Mouse (Mus musculus): ENCODE measurements at regions not wholly inside any gene's neighbourhood (a gene's known extent, or its start where the extent isn't known, plus 50 kb on each side); places are given as distances from the start of the nearest gene placed in this dataset.

GRCm38 (mm10) chr8:15271793-15272587 lies 226.1 kb upstream of the BB014433 start:
- ATAC-seq (ENCODE audit: low read depth) (peak; percentile 15; the same call in 1 of the 2 replicates), DNase-seq (ENCODE audit: low spot score) (peak; percentile 23)

GRCm38 (mm10) chr8:15270290-15270689 lies 224.4 kb upstream of the BB014433 start:
- ATAC-seq (ENCODE audit: low read depth), result no peak
- no peak overlapping the region for H3K4me3 ChIP-seq (ENCODE audit: low read depth, low read length)
- no peak overlapping the region for H3K4me2 ChIP-seq (ENCODE audit: low read depth, low read length)
- no peaks in the 10 kb centered on the region for H3K36me3 ChIP-seq (ENCODE audit: control insufficient read depth, insufficient read depth, low read length)
- WGBS, result 8% methylated on average over 5 of the region's 5 CpGs
- H3K9me3 ChIP-seq (ENCODE audit: control insufficient read depth, low read length), result peaks cover under 1% of the 10 kb centered on the region; the same call in 1 of the 2 replicates
- DNase-seq (ENCODE audit: low spot score), result peak; percentile 79
- no peak overlapping the region for H3K9ac ChIP-seq (ENCODE audit: low read depth, low read length)
- H3K27ac ChIP-seq (replicated peaks; ENCODE audit: low read depth, low read length), result no peak overlapping the region
- H3K27me3 ChIP-seq (replicated peaks; ENCODE audit: control insufficient read depth, insufficient read depth, low read length), result peaks cover 3% of the 10 kb centered on the region; the same call in 1 of the 2 replicates
- H3K4me1 ChIP-seq (ENCODE audit: control insufficient read depth, insufficient read depth, low read length), result no peaks in the 10 kb centered on the region

More at GRCm38 (mm10) chr8:15271793-15272587, 226.1 kb upstream of the BB014433 start:
- no peak overlapping the region for H3K9ac ChIP-seq (ENCODE audit: low read depth, low read length)
- no peaks in the 10 kb centered on the region for H3K4me1 ChIP-seq (ENCODE audit: control insufficient read depth, insufficient read depth, low read length)
- H3K4me2 ChIP-seq (ENCODE audit: low read depth, low read length), result no peak overlapping the region
- peaks cover 3% of the 10 kb centered on the region; the same call in 1 of the 2 replicates for H3K27me3 ChIP-seq (replicated peaks; ENCODE audit: control insufficient read depth, insufficient read depth, low read length)
- WGBS, result 32% methylated on average over 17 of the region's 17 CpGs
- H3K4me3 ChIP-seq (ENCODE audit: low read depth, low read length), result no peak overlapping the region
- H3K27ac ChIP-seq (replicated peaks; ENCODE audit: low read depth, low read length), result no peak overlapping the region
- no peaks in the 10 kb centered on the region for H3K36me3 ChIP-seq (ENCODE audit: control insufficient read depth, insufficient read depth, low read length)
- no peaks in the 10 kb centered on the region for H3K9me3 ChIP-seq (ENCODE audit: control insufficient read depth, low read length)

GRCm38 (mm10) chr8:15244770-15245485 lies 199.1 kb upstream of the BB014433 start:
- Histone ChIP-seq H3K36me3 (ENCODE audit: control insufficient read depth, insufficient read depth, low read length) (no peaks in the 10 kb centered on the region), H3K4me1 (ENCODE audit: control insufficient read depth, insufficient read depth, low read length) (no peaks in the 10 kb centered on the region), H3K4me3 (ENCODE audit: low read depth, low read length) (no peak overlapping the region), H3K9ac (ENCODE audit: low read depth, low read length) (no peak overlapping the region), H3K4me2 (ENCODE audit: low read depth, low read length) (no peak overlapping the region), H3K27me3 (replicated peaks; ENCODE audit: control insufficient read depth, insufficient read depth, low read length) (no peaks in the 10 kb centered on the region), H3K27ac (replicated peaks; ENCODE audit: low read depth, low read length) (no peak overlapping the region), H3K9me3 (ENCODE audit: control insufficient read depth, low read length) (no peaks in the 10 kb centered on the region)
- ATAC-seq (ENCODE audit: low read depth) (no peak), DNase-seq (ENCODE audit: low spot score) (no peak)
- 93% methylated on average over 12 of the region's 12 CpGs for WGBS

GRCm38 (mm10) chr8:15235410-15235809 lies 189.5 kb upstream of the BB014433 start:
- Histone ChIP-seq H3K9me3 (ENCODE audit: control insufficient read depth, low read length) (no peaks in the 10 kb centered on the region), H3K27me3 (replicated peaks; ENCODE audit: control insufficient read depth, insufficient read depth, low read length) (no peaks in the 10 kb centered on the region), H3K4me3 (ENCODE audit: low read depth, low read length) (no peak overlapping the region), H3K27ac (replicated peaks; ENCODE audit: low read depth, low read length) (no peak overlapping the region), H3K36me3 (ENCODE audit: control insufficient read depth, insufficient read depth, low read length) (no peaks in the 10 kb centered on the region), H3K9ac (ENCODE audit: low read depth, low read length) (no peak overlapping the region), H3K4me2 (ENCODE audit: low read depth, low read length) (no peak overlapping the region), H3K4me1 (ENCODE audit: control insufficient read depth, insufficient read depth, low read length) (no peaks in the 10 kb centered on the region)
- DNase-seq (ENCODE audit: low spot score) (no peak), ATAC-seq (ENCODE audit: low read depth) (no peak)
- 87% methylated on average over 3 of the region's 3 CpGs for WGBS

- 58% methylated on average over 8 of the region's 8 CpGs for WGBS
- ATAC-seq (ENCODE audit: low read depth), result no peak
These were observed 187.4 kb upstream of the BB014433 start for GRCm38 (mm10) chr8:15233241-15233640.

GRCm38 (mm10) chr8:15230217-15230616 lies 184.3 kb upstream of the BB014433 start:
- no peak for ATAC-seq (ENCODE audit: low read depth)
- DNase-seq (ENCODE audit: low spot score), result no peak
- Histone ChIP-seq H3K4me1 (ENCODE audit: control insufficient read depth, insufficient read depth, low read length) (no peaks in the 10 kb centered on the region), H3K9ac (ENCODE audit: low read depth, low read length) (no peak overlapping the region), H3K9me3 (ENCODE audit: control insufficient read depth, low read length) (no peaks in the 10 kb centered on the region), H3K27me3 (replicated peaks; ENCODE audit: control insufficient read depth, insufficient read depth, low read length) (no peaks in the 10 kb centered on the region), H3K4me3 (ENCODE audit: low read depth, low read length) (no peak overlapping the region), H3K36me3 (ENCODE audit: control insufficient read depth, insufficient read depth, low read length) (no peaks in the 10 kb centered on the region), H3K4me2 (ENCODE audit: low read depth, low read length) (no peak overlapping the region), H3K27ac (replicated peaks; ENCODE audit: low read depth, low read length) (no peak overlapping the region)
- 69% methylated on average over 2 of the region's 2 CpGs for WGBS

More at GRCm38 (mm10) chr8:15233241-15233640, 187.4 kb upstream of the BB014433 start:
- Histone ChIP-seq H3K4me2 (ENCODE audit: low read depth, low read length) (no peak overlapping the region), H3K4me3 (ENCODE audit: low read depth, low read length) (no peak overlapping the region), H3K27me3 (replicated peaks; ENCODE audit: control insufficient read depth, insufficient read depth, low read length) (no peaks in the 10 kb centered on the region), H3K9me3 (ENCODE audit: control insufficient read depth, low read length) (no peaks in the 10 kb centered on the region), H3K36me3 (ENCODE audit: control insufficient read depth, insufficient read depth, low read length) (no peaks in the 10 kb centered on the region), H3K9ac (ENCODE audit: low read depth, low read length) (no peak overlapping the region), H3K27ac (replicated peaks; ENCODE audit: low read depth, low read length) (no peak overlapping the region), H3K4me1 (ENCODE audit: control insufficient read depth, insufficient read depth, low read length) (no peaks in the 10 kb centered on the region)
- DNase-seq (ENCODE audit: low spot score), result no peak

GRCm38 (mm10) chr8:15221211-15221912 lies 175.5 kb upstream of the BB014433 start:
- Histone ChIP-seq H3K9ac (ENCODE audit: low read depth, low read length) (no peak overlapping the region), H3K9me3 (ENCODE audit: control insufficient read depth, low read length) (no peaks in the 10 kb centered on the region), H3K4me2 (ENCODE audit: low read depth, low read length) (no peak overlapping the region), H3K4me1 (ENCODE audit: control insufficient read depth, insufficient read depth, low read length) (no peaks in the 10 kb centered on the region), H3K36me3 (ENCODE audit: control insufficient read depth, insufficient read depth, low read length) (no peaks in the 10 kb centered on the region), H3K4me3 (ENCODE audit: low read depth, low read length) (no peak overlapping the region), H3K27ac (replicated peaks; ENCODE audit: low read depth, low read length) (no peak overlapping the region), H3K27me3 (replicated peaks; ENCODE audit: control insufficient read depth, insufficient read depth, low read length) (no peaks in the 10 kb centered on the region)
- DNase-seq (ENCODE audit: low spot score) (peak; percentile 72), ATAC-seq (ENCODE audit: low read depth) (no peak)
- WGBS, result 38% methylated on average over 13 of the region's 13 CpGs

GRCm38 (mm10) chr8:15209856-15210521 lies 164.1 kb upstream of the BB014433 start:
- Histone ChIP-seq H3K9me3 (ENCODE audit: control insufficient read depth, low read length) (no peaks in the 10 kb centered on the region), H3K27ac (replicated peaks; ENCODE audit: low read depth, low read length) (no peak overlapping the region), H3K36me3 (ENCODE audit: control insufficient read depth, insufficient read depth, low read length) (no peaks in the 10 kb centered on the region), H3K27me3 (replicated peaks; ENCODE audit: control insufficient read depth, insufficient read depth, low read length) (no peaks in the 10 kb centered on the region), H3K9ac (ENCODE audit: low read depth, low read length) (no peak overlapping the region), H3K4me3 (ENCODE audit: low read depth, low read length) (no peak overlapping the region), H3K4me2 (ENCODE audit: low read depth, low read length) (no peak overlapping the region), H3K4me1 (ENCODE audit: control insufficient read depth, insufficient read depth, low read length) (no peaks in the 10 kb centered on the region)
- ATAC-seq (ENCODE audit: low read depth) (no peak), DNase-seq (ENCODE audit: low spot score) (no peak)
- whole genome bisulfite sequencing, result 77% methylated on average over 6 of the region's 6 CpGs

Data from embryonic facial prominence, embryonic 14.5 days (tissue).